Mouse (Mus musculus): ENCODE measurements around the gene Ccdc97. TPM values are rescaled to one million over a fixed set of nuclear protein-coding genes. Genes with fewer than 3 reads are reported as not detected.

The Ccdc97 gene
- total RNA-seq, 2 experiments from 2014 or later = 65.4 to 66.5 TPM

- intact Hi-C loops (cut with DNase I) = no loop called here
These were observed 12.2 kb downstream of the Ccdc97 start for GRCm38 (mm10) chr7:25706578-25707170.

DNA sequence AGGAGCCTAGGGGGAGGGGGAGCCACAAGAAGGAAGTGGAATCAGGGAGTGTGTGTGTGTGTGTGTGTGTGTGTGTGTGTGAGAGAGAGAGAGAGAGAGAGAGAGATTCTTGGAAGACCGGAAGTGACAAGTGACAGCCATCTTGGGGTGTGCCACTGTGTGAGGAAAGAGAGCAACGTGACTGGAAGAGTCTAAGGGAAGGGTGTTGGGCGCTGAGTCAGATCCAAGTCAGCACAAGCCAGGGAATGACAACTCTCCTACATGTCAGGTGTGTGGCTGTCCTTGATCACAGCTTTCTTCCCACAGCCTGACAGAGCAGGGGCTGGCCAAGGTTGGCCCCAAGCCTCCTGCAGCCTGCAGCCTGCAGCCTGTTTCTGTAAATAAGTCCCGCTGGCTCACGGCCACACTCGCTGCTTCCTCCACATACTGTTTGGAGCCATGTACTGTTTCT, 13.1 kb downstream of the Ccdc97 start:
- peak; percentile 45 to 57 for DNase-seq (ENCODE audit: extremely low spot score in 1 of 2, low spot score in 2 of 2)
- intact Hi-C loops (cut with DNase I) = no loop called here
- no peak overlapping the region for H3K4me3 ChIP-seq
- peak overlapping the region; percentile 57 for H3K27ac ChIP-seq
- no peak for TF ChIP-seq CTCF (IDR thresholded peaks at IDR 0.05)

More at GRCm38 (mm10) chr7:25706578-25707170, 12.2 kb downstream of the Ccdc97 start:
- no peak for TF ChIP-seq CTCF (IDR thresholded peaks at IDR 0.05)
- H3K27ac ChIP-seq = peak overlapping the region; percentile 57; the same call in 1 of the 2 replicates
- no peak overlapping the region for H3K4me3 ChIP-seq
- DNase-seq (ENCODE audit: extremely low spot score in 1 of 2, low spot score in 2 of 2) = no peak

DNA sequence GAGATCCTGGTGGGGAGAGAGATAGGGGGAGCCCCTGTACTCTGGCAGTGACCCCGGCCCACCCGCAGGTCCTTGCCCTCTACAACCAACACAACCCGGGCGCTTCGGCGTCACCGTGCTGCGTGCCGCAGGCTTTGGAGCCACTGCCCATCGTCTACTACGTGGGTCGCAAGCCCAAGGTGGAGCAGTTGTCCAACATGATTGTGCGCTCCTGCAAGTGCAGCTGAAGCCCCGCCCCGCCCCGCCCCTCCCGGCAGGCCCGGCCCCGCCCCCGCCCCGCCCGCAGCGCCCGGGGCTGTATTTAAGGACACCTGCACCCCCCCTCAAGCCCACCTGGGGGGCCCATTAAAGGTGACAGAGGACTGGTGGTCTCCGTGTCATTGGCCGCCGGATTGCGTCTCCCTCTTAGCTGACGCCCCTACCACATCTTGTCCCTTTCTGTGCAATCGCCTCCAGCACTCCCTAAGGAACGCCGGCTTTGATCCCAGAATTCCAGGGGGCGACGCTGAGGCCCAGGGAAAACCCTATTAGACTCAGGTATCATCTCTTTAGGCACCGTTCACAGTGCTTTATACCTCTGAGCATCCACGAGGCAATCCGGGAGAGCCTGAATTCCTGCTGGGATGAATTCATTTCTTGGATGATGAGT, 14.0 kb downstream of the Ccdc97 start:
- no peak for TF ChIP-seq CTCF (IDR thresholded peaks at IDR 0.05)
- intact Hi-C loops (cut with DNase I) = no loop called here
- no peak for DNase-seq (ENCODE audit: extremely low spot score in 1 of 2, low spot score in 2 of 2)
- H3K4me3 ChIP-seq = peak overlapping the region; percentile 37
- no peak overlapping the region for H3K27ac ChIP-seq

- DNase-seq (ENCODE audit: extremely low spot score in 1 of 2, low spot score in 2 of 2) = no peak
- TF ChIP-seq CTCF (IDR thresholded peaks at IDR 0.05) = no peak
- intact Hi-C loops (cut with DNase I) = no loop called here
- Histone ChIP-seq H3K4me3 (peak overlapping the region; percentile 27; the same call in 1 of the 2 replicates), H3K27ac (no peak overlapping the region)
These were observed 14.9 kb downstream of the Ccdc97 start for GRCm38 (mm10) chr7:25703793-25704494.

DNA sequence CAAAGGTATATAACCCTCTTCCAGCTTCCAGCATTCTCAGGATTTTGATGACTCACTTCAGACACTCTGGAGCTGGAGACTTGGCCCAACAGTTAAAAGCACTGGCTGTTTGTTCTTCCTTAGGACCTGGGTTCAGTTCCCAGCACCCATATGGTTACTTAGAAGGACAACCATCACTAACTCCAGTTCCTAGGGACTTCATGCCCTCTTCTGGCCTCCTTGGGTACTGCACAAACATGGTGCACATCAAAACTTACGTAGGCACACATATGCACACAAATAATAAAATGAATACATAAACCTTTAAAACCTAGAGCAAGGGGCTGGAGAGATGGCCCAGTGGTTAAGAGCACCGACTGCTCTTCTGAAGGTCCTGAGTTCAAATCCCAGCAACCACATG, 16.5 kb downstream of the Ccdc97 start:
- Histone ChIP-seq H3K4me3 (no peak overlapping the region), H3K27ac (no peak overlapping the region)
- peak; percentile 11 for TF ChIP-seq CTCF (IDR thresholded peaks at IDR 0.05)
- DNase-seq (ENCODE audit: extremely low spot score in 1 of 2, low spot score in 2 of 2) = no peak
- intact Hi-C loops (cut with DNase I) = no loop called here

GRCm38 (mm10) chr7:25700732-25701131, 18.2 kb downstream of the Ccdc97 start:
- no peak for DNase-seq (ENCODE audit: extremely low spot score in 1 of 2, low spot score in 2 of 2)
- Histone ChIP-seq H3K27ac (no peak overlapping the region), H3K4me3 (no peak overlapping the region)
- intact Hi-C loops (cut with DNase I) = no loop called here
- TF ChIP-seq CTCF (IDR thresholded peaks at IDR 0.05) = peak; percentile 14

DNA sequence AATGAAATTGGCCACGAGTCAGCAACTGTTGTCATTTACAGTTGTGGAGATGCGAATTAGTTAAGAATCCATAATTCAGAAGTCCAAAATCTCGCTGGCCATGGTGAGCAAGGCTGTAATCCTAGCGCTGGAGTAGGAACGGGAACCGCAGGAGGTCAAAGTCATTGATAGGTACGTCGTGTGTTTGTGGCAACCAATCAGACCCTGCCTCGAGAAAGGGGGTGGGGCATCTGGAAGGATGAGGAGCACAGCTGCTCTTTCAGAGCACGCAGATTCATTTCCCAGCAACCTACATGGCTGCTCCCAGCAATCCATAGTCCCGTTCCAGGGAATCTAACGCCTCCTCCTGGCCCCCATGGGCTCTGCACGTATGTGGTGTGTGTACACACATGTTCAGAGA, 19.0 kb downstream of the Ccdc97 start:
- intact Hi-C loops (cut with DNase I) = no loop called here
- Histone ChIP-seq H3K4me3 (no peak overlapping the region), H3K27ac (no peak overlapping the region)
- no peak for TF ChIP-seq CTCF (IDR thresholded peaks at IDR 0.05)
- no peak for DNase-seq (ENCODE audit: extremely low spot score in 1 of 2, low spot score in 2 of 2)

DNA sequence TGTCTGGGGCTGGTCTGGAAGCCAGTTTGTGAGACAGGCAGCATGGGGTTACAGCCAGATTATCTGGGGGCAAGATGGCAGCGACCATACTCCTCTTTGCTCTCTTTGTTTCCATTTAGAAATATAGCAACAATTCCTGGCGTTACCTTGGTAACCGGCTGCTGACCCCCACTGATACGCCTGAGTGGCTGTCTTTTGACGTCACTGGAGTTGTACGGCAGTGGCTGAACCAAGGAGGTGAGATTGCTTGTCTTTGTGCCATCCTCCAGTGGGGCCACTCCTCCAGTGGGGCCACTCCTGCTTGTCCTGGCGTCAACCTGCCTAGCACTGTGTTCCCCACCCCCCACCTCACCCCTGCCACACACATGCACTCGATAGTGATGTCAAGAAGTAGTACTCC, 24.8 kb downstream of the Ccdc97 start:
- DNase-seq (ENCODE audit: extremely low spot score in 1 of 2, low spot score in 2 of 2) = no peak
- TF ChIP-seq CTCF (IDR thresholded peaks at IDR 0.05) = no peak
- Histone ChIP-seq H3K27ac (no peak overlapping the region), H3K4me3 (no peak overlapping the region)
- intact Hi-C loops (cut with DNase I) = no loop called here

- Histone ChIP-seq H3K4me3 (no peak overlapping the region), H3K27ac (no peak overlapping the region)
- TF ChIP-seq CTCF (IDR thresholded peaks at IDR 0.05) = no peak
- no peak for DNase-seq (ENCODE audit: extremely low spot score in 1 of 2, low spot score in 2 of 2)
- intact Hi-C loops (cut with DNase I) = no loop called here
These were observed 28.8 kb downstream of the Ccdc97 start for GRCm38 (mm10) chr7:25690051-25690450.

DNA sequence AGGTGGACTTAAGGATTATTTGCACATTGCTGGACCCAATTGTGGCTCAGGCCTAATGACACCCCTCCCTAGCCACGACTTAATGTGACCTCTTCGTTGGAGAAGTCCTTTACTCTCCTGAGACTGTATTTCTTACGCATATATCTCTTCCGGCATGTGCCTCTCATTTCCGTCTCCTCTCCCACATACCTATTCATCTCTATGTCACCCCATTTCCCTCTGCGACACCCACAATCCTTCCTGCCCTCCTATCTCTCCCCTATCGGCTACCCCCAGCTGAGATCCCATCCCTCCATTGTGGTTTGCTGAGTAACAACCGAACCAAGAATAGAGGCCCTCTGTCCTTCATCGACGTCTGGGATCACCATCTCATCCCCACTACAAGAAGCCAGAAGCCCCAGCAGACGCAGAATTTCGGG, 29.3 kb downstream of the Ccdc97 start:
- intact Hi-C loops (cut with DNase I) = no loop called here
- Histone ChIP-seq H3K27ac (no peak overlapping the region), H3K4me3 (peak overlapping the region; percentile 49)
- TF ChIP-seq CTCF (IDR thresholded peaks at IDR 0.05) = no peak
- DNase-seq (ENCODE audit: extremely low spot score in 1 of 2, low spot score in 2 of 2) = no peak

DNA sequence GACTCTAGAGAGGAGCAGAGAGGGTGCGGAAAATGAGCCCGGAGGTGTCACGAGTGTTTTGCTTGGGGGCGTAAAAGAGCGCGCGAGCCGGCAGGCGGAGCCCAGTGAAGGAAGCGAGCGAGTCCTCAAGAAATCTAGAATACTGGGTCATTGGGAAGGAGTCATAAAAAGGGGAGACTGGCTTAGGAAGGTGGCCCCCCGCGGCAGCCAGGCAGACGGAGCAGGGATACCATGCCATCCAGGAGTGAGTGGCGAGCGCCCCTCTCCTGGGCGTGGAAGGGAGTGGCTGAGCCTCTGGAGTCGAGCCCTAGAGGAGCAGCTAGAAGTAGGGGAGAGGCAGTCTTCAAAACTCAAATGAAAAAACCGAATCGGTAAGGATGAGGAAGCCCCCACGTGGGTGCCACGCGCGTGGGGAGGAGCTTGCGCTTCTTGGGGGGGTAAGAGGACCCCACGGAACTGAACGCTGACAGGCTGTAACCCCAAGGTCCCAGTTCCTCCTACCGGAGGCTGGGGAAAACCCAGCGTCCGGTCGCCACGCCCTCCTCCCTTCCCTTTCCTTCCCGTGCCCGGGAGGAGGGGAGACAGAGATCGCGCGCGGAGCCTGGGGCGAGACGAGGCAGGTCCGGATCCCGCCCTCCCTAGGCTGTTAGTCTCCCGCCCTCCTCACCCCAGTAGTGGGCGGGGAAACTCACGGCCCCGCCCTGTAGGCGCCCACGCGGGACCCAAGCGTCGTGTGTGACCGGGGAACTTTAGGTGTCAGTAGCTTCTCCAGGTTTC, 29.9 kb downstream of the Ccdc97 start:
- intact Hi-C loops (cut with DNase I) = no loop called here
- TF ChIP-seq CTCF (IDR thresholded peaks at IDR 0.05) = no peak
- peak overlapping the region; percentile 29 for H3K27ac ChIP-seq
- DNase-seq (ENCODE audit: extremely low spot score in 1 of 2, low spot score in 2 of 2) = peak in 1 of 2 experiments; percentile 32
- H3K4me3 ChIP-seq = peak overlapping the region; percentile 49
